ENCODE assay signal across 9 mouse cellular contexts in the genomic region with DNA sequence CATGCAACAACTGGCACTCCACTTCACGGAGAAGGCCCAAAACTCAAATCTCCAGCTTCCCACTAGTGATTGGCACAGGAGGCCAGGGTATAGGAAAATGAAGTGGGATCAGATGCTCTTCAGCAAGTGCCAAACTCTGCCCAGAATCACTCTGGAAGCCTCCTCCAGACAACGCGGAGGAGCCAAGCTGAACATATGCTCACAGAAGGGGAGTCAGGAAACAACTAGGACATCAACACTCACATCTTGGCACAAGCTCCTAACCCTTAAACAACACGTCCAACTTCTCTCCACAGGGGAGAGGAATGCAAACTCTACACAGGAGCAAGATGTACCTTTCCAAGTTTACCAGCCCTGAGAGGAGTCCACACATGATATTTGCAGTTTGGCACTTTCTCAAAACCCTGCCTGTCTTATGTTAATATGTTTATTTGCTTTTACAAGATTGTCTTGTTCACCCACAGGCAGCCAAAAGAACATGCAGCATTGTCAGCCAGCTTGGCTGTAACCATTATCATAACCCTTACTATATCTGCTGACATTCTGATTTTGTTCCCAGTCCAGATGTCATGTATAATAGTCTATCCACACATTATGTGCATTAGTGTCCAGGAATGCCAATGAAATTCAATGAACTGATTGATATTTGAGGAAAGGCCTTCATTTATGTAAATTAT.
DNase-seq lines count a peak whose midpoint lies in the region; ATAC-seq and TF ChIP-seq lines count a peak whose summit lies in the region.
"Had no signal": no experiment of that assay in that cellular context is flagged by ENCODE, and none has a peak within 500 bp of the region (broad histone marks: within the 10 kb centered on the region; RNA-seq: fewer than 3 reads in every experiment).

No protein-coding gene starts in this region.

- TF ChIP-seq CTCF in brain, embryonic 14.5 days (IDR thresholded peaks at IDR 0.05; ENCODE audit: borderline replicate concordance, extremely low read depth, insufficient read depth, insufficient read length) = no peak

- TF ChIP-seq POLR2A in brain, embryonic 14.5 days (IDR thresholded peaks at IDR 0.05; ENCODE audit: borderline replicate concordance, extremely low read depth, insufficient read depth, insufficient read length, poor library complexity, severe bottlenecking) = no peak

- no peak for ATAC-seq in megakaryocyte, adult 5-6 weeks (ENCODE audit: poor library complexity, severe bottlenecking)
- ATAC-seq: activated CD4-positive, CD25-positive, alpha-beta regulatory T cell, adult 4 months had no signal

- intact Hi-C loops in left cerebral cortex, postnatal 10 days (cut with DNase I) = no loop called here

- DNase-seq in brain, embryonic 14.5 days (ENCODE audit: low read depth) = peak; percentile 80
- peak; percentile 84 for DNase-seq in cerebellum, adult 11-12 months
- DNase-seq in frontal cortex, postnatal 14 days (ENCODE audit: low spot score in 2 of 2) = peak; percentile 14 to 29
- peak; percentile 13 to 18 for DNase-seq in left cerebral cortex, postnatal 10 days (ENCODE audit: extremely low spot score in 1 of 2, low spot score in 2 of 2)
- no peak for DNase-seq in liver
- DNase-seq in thymus, adult 18-20 months = no peak
- DNase-seq: thymus, adult 2 months had no signal

Comparison
In these comparisons a context has a peak if more than half of its experiments do, and no peak if none do; other contexts are left out.
1. DNase-seq: peak in brain, embryonic 14.5 days (single experiment), cerebellum, adult 11-12 months (single experiment), frontal cortex, postnatal 14 days (2 of 2) and left cerebral cortex, postnatal 10 days (2 of 2); none in liver (single experiment) and thymus, adult 18-20 months (0 of 2).